Mouse (Mus musculus) ES-E14 (cell line): ENCODE measurements around the gene Apc2. TPM values are rescaled to one million over a fixed set of nuclear protein-coding genes. Genes with fewer than 3 reads are reported as not detected.
A peak's percentile ranks its signal among the peaks of the same experiment; 100 is the strongest.
"Not testable (repeated sequence)": the region's sequence is repeated elsewhere in the genome, so short reads cannot be mapped to it uniquely, and the experiment has no call there.

Source experiments
- DNase-seq: peaks from one replicate; pipeline ENCODE4 v3.0.0-alpha.2; 2013; ENCODE audit warnings: low read depth, low spot score
- H3K27ac ChIP-seq: 2 replicates; pipeline ENCODE4 v1.5.1; 2012; ENCODE audit warnings: low read depth, mild to moderate bottlenecking, low read length, moderate library complexity, mixed read lengths; ENCODE audit not compliant: poor library complexity, insufficient read depth, severe bottlenecking
- H3K36me3 ChIP-seq: 2 replicates; pipeline ENCODE4 v1.6.1; 2012; ENCODE audit warnings: mild to moderate bottlenecking, low read length, moderate library complexity, mixed read lengths; ENCODE audit not compliant: control insufficient read depth, poor library complexity, insufficient read depth, severe bottlenecking
- H3K4me1 ChIP-seq, 2 experiments: fragments of 150-350 bp in 1 of 2; sonication (generic) in 1 of 2; 2 replicates each; pipeline ENCODE4 v1.6.1; 2012; ENCODE audit warnings: low read length in 2 of 2, mild to moderate bottlenecking in 1 of 2, mixed read lengths in 1 of 2; ENCODE audit not compliant: control insufficient read depth in 2 of 2, insufficient read depth in 2 of 2, poor library complexity in 1 of 2
- H3K4me3 ChIP-seq, 2 experiments: fragments of 150-350 bp in 1 of 2; sonication (generic) in 1 of 2; 2 replicates each; pipeline ENCODE4 v1.5.1; 2012; ENCODE audit warnings: low read length in 2 of 2, low read depth in 1 of 2, mild to moderate bottlenecking in 1 of 2, mixed read lengths in 1 of 2; ENCODE audit not compliant: insufficient read depth in 1 of 2, poor library complexity in 1 of 2, severe bottlenecking in 1 of 2
- H3K9ac ChIP-seq: 2 replicates; pipeline ENCODE4 v1.6.1; 2012; ENCODE audit warnings: low read depth, mild to moderate bottlenecking, low read length, mixed read lengths; ENCODE audit not compliant: poor library complexity, insufficient read depth, severe bottlenecking
- H3K9me3 ChIP-seq: fragments of 150-350 bp; sonication (generic); 2 replicates; pipeline ENCODE4 v1.6.1; 2012; ENCODE audit warnings: low read depth, mild to moderate bottlenecking, low read length; ENCODE audit not compliant: control insufficient read depth, insufficient read depth
- CHD2 ChIP-seq: IDR thresholded peaks from 2 replicates; pipeline ENCODE4 v1.6.1; 2014; ENCODE audit warnings: mild to moderate bottlenecking, low read depth, low read length, inconsistent platforms
- HCFC1 ChIP-seq: IDR thresholded peaks from 2 replicates; pipeline ENCODE4 v1.6.1; 2012; ENCODE audit warnings: low read length, inconsistent platforms, borderline replicate concordance; ENCODE audit not compliant: insufficient read depth
- MAFK ChIP-seq: IDR thresholded peaks from 2 replicates; pipeline ENCODE4 v1.6.1; 2014; ENCODE audit warnings: mild to moderate bottlenecking, low read depth, low read length, inconsistent platforms; ENCODE audit not compliant: insufficient read depth
- ZC3H11A ChIP-seq: IDR thresholded peaks from 2 replicates; pipeline ENCODE4 v1.6.1; 2012; ENCODE audit warnings: low read depth, mild to moderate bottlenecking, inconsistent platforms, low read length, borderline replicate concordance
- ZNF384 ChIP-seq: IDR thresholded peaks from 2 replicates; pipeline ENCODE4 v1.6.1; 2012; ENCODE audit warnings: low read depth, low read length, inconsistent platforms
- in situ Hi-C, 2 experiments: fragments of 600-800 bp; cut with MboI; formaldehyde crosslinking; loops; one replicate each; pipeline ENCODE4 v1.15.1; 2025; ENCODE audit warnings: low sequenced_read_pairs in 2 of 2, inconsistent platforms in 1 of 2; ENCODE audit not compliant: unreplicated experiment in 2 of 2
- total RNA-seq: library from RNA; depleted of rRNA; stranded (reverse); fragments of 300-350 nt; gene quantifications from 2 replicates; pipeline ENCODE4 v1.2.3, GENCODE M21; 2012

Apc2 gene
- total RNA-seq, 1 experiment, result 4.6 TPM

GRCm38 (mm10) chr10:80345122-80345521 is 49.3 kb downstream of the Apc2 start:
- Histone ChIP-seq H3K4me3 (peak overlapping the region; percentile 13 to 31; a peak in 2 of 4 replicates), H3K36me3 (no peaks in the 10 kb centered on the region), H3K27ac (no peak overlapping the region), H3K9me3 (no peaks in the 10 kb centered on the region), H3K4me1 (peaks cover 2 to 39% of the 10 kb centered on the region in 2 experiments; a peak in 3 of 4 replicates), H3K9ac (peak overlapping the region; percentile 33; the same call in 1 of the 2 replicates)
- no peak for DNase-seq
- TF ChIP-seq CHD2, result no peak
- no peak for TF ChIP-seq MAFK
- TF ChIP-seq ZNF384, result no peak
- no peak for TF ChIP-seq ZC3H11A
- TF ChIP-seq HCFC1, result no peak
- in situ Hi-C loops, result no loop called here

GRCm38 (mm10) chr10:80345929-80346328 is 50.2 kb downstream of the Apc2 start:
- in situ Hi-C loops, DNase-seq: not testable (repeated sequence)
- peaks cover 2 to 35% of the 10 kb centered on the region in 2 experiments; a peak in 3 of 4 replicates for H3K4me1 ChIP-seq

GRCm38 (mm10) chr10:80347514-80347967 is 51.8 kb downstream of the Apc2 start:
- H3K36me3 ChIP-seq, result no peaks in the 10 kb centered on the region
- peaks cover 2 to 27% of the 10 kb centered on the region in 2 experiments; a peak in 3 of 4 replicates for H3K4me1 ChIP-seq
- no peaks in the 10 kb centered on the region for H3K9me3 ChIP-seq
- in situ Hi-C loops, result no loop called here
- peak overlapping the region; percentile 52; the same call in 1 of the 2 replicates for H3K9ac ChIP-seq
- DNase-seq, result no peak
- TF ChIP-seq ZNF384 (no peak), HCFC1 (no peak), ZC3H11A (no peak), MAFK (no peak)
- H3K27ac ChIP-seq, result no peak overlapping the region
- peak overlapping the region; percentile 63 to 68 for H3K4me3 ChIP-seq

More at GRCm38 (mm10) chr10:80345929-80346328, 50.2 kb downstream of the Apc2 start:
- H3K9ac ChIP-seq, H3K4me3 ChIP-seq, H3K27ac ChIP-seq, H3K36me3 ChIP-seq, H3K9me3 ChIP-seq: not testable (repeated sequence)

GRCm38 (mm10) chr10:80348244-80348781 is 52.5 kb downstream of the Apc2 start, which contains the start of gene Adamtsl5:
Gene Adamtsl5 (minus strand): TSS chr10:80348412.
- H3K9me3 ChIP-seq, result no peaks in the 10 kb centered on the region
- H3K4me1 ChIP-seq, result peaks cover 2 to 26% of the 10 kb centered on the region in 2 experiments; a peak in 3 of 4 replicates
- peak; percentile 60 for DNase-seq
- H3K4me3 ChIP-seq, result peak within 1 kb of the TSS; percentile 63 to 68
- H3K27ac ChIP-seq, result no peak within 1 kb of the TSS
- in situ Hi-C loops, result no loop called here
- TF ChIP-seq HCFC1 (peak; percentile 59; the same call in 1 of the 2 replicates), ZNF384 (no peak)
- H3K36me3 ChIP-seq, result no peaks in the 10 kb centered on the region
- H3K9ac ChIP-seq, result peak within 1 kb of the TSS; percentile 52

- Histone ChIP-seq H3K36me3 (no peaks in the 10 kb centered on the region), H3K9ac (no peak overlapping the region), H3K4me3 (peak overlapping the region; percentile 35 to 68; a peak in 2 of 4 replicates), H3K9me3 (no peaks in the 10 kb centered on the region), H3K4me1 (peaks cover 2 to 19% of the 10 kb centered on the region in 2 experiments; a peak in 3 of 4 replicates), H3K27ac (no peak overlapping the region)
- DNase-seq, result no peak
- TF ChIP-seq ZNF384 (no peak), MAFK (no peak), HCFC1 (no peak), ZC3H11A (no peak), CHD2 (no peak)
- in situ Hi-C loops, result no loop called here
Measured at GRCm38 (mm10) chr10:80348981-80349380, 53.2 kb downstream of the Apc2 start.
